Mouse (Mus musculus) kidney, adult 9 months (tissue): ENCODE measurements at regions not wholly inside any gene's neighbourhood (a gene's known extent, or its start where the extent isn't known, plus 50 kb on each side); places are given as distances from the start of the nearest gene placed in this dataset.
A peak's percentile ranks its signal among the peaks of the same experiment; 100 is the strongest.

ENCODE experiments used
- DNase-seq: peaks from one replicate; pipeline ENCODE4 v3.0.0; 2022

- DNase-seq, result no peak
Observed at GRCm38 (mm10) chr14:105562843-105563242, 304.5 kb downstream of the Ndfip2 start.

GRCm38 (mm10) chr14:105556813-105557212, 298.4 kb downstream of the Ndfip2 start:
- DNase-seq, result peak; percentile 8

- DNase-seq, result no peak
Observed at GRCm38 (mm10) chr14:105544066-105544465, 285.7 kb downstream of the Ndfip2 start.

GRCm38 (mm10) chr14:105542486-105543145, 284.2 kb downstream of the Ndfip2 start:
- DNase-seq, result no peak

- no peak for DNase-seq
Observed at GRCm38 (mm10) chr14:105542090-105542485, 283.7 kb downstream of the Ndfip2 start.

GRCm38 (mm10) chr14:105532168-105532745, 273.9 kb downstream of the Ndfip2 start:
- DNase-seq, result no peak

- DNase-seq, result no peak
Observed at GRCm38 (mm10) chr14:105528107-105528506, 269.7 kb downstream of the Ndfip2 start.

- no peak for DNase-seq
Observed at GRCm38 (mm10) chr14:105523849-105524248, 265.5 kb downstream of the Ndfip2 start.

- DNase-seq, result no peak
Observed at GRCm38 (mm10) chr14:105522279-105522678, 263.9 kb downstream of the Ndfip2 start.

GRCm38 (mm10) chr14:105518706-105519105, 260.3 kb downstream of the Ndfip2 start:
- DNase-seq, result no peak

- DNase-seq, result no peak
Observed at GRCm38 (mm10) chr14:105514413-105514812, 256.0 kb downstream of the Ndfip2 start.

GRCm38 (mm10) chr14:105512914-105513677, 254.7 kb downstream of the Ndfip2 start:
- DNase-seq, result no peak

- DNase-seq, result no peak
Observed at GRCm38 (mm10) chr14:105511826-105512225, 253.5 kb downstream of the Ndfip2 start.

- DNase-seq, result no peak
Observed at GRCm38 (mm10) chr14:105511135-105511534, 252.8 kb downstream of the Ndfip2 start.

GRCm38 (mm10) chr14:105505261-105505660, 246.9 kb downstream of the Ndfip2 start:
- no peak for DNase-seq

- no peak for DNase-seq
Observed at GRCm38 (mm10) chr14:105504376-105504775, 246.0 kb downstream of the Ndfip2 start.

GRCm38 (mm10) chr14:105503806-105504205, 245.4 kb downstream of the Ndfip2 start:
- DNase-seq, result no peak

- no peak for DNase-seq
Observed at GRCm38 (mm10) chr14:105502633-105502975, 244.2 kb downstream of the Ndfip2 start.

- DNase-seq, result peak; percentile 65
Observed at GRCm38 (mm10) chr14:105501792-105502632, 243.6 kb downstream of the Ndfip2 start.

- peak; percentile 34 for DNase-seq
Observed at GRCm38 (mm10) chr14:105500966-105501741, 242.8 kb downstream of the Ndfip2 start.

GRCm38 (mm10) chr14:105499319-105499895, 241.0 kb downstream of the Ndfip2 start:
- DNase-seq, result peak; percentile 28
